Mouse (Mus musculus) hindbrain, embryonic 15.5 days (tissue): Measurements from ENCODE around the gene Rest. TPM values are rescaled to one million over a fixed set of nuclear protein-coding genes. Genes with fewer than 3 reads are reported as not detected.

Experiments used
- ATAC-seq: fragments of 200-750 bp; cut with Nextera tagmentation; 2 replicates; pipeline ENCODE4 v1.8.0; 2017; ENCODE audit warnings: low read depth, moderate number of reproducible peaks, moderate TSS enrichment; ENCODE audit not compliant: low FRiP score
- H3K27ac ChIP-seq: fragments of 300-500 bp; sonication (generic); replicated peaks from 2 replicates; pipeline ENCODE4 v1.5.1; 2015; ENCODE audit warnings: mild to moderate bottlenecking, inconsistent platforms
- H3K27me3 ChIP-seq: fragments of 300-500 bp; sonication (generic); 2 replicates; pipeline ENCODE4 v1.6.1; 2015; ENCODE audit warnings: control low read depth, inconsistent platforms
- H3K36me3 ChIP-seq: fragments of 300-500 bp; sonication (generic); 2 replicates; pipeline ENCODE4 v1.6.1; 2015; ENCODE audit warnings: control low read depth, inconsistent platforms
- H3K4me1 ChIP-seq: fragments of 300-500 bp; sonication (generic); replicated peaks from 2 replicates; pipeline ENCODE4 v1.6.1; 2015; ENCODE audit warnings: control low read depth, inconsistent platforms
- H3K4me2 ChIP-seq: fragments of 300-500 bp; sonication (generic); 2 replicates; pipeline ENCODE4 v1.6.1; 2015; ENCODE audit warnings: moderate library complexity, mild to moderate bottlenecking, inconsistent platforms
- H3K4me3 ChIP-seq: fragments of 300-500 bp; sonication (generic); 2 replicates; pipeline ENCODE4 v1.5.1; 2015; ENCODE audit warnings: mild to moderate bottlenecking, inconsistent platforms
- H3K9ac ChIP-seq: fragments of 300-500 bp; sonication (generic); 2 replicates; pipeline ENCODE4 v1.6.1; 2015; ENCODE audit warnings: inconsistent platforms
- H3K9me3 ChIP-seq: fragments of 300-500 bp; sonication (generic); 2 replicates; pipeline ENCODE4 v1.6.1; 2016; ENCODE audit warnings: control low read depth, inconsistent platforms
- WGBS: fragments of 180-500 bp; shearing (Covaris S2); methylation state at CpG from one replicate; pipeline ENCODE4 v1.1.7; 2015; 5-methylcytosine and 5-hydroxymethylcytosine counted together
- polyA plus RNA-seq: library from polyadenylated mRNA; unstranded; fragments of >200 nt; fragmentation: Nextera tagmentation; extraction: Ambion mirVana; gene quantifications from 2 replicates; pipeline ENCODE4 v1.2.1, GENCODE M21; 2015

Rest gene
- polyA plus RNA-seq, 1 experiment from 2014 or later = 7.1 TPM

- Histone ChIP-seq H3K36me3 (peaks cover 38% of the 10 kb centered on the region), H3K27me3 (no peaks in the 10 kb centered on the region), H3K27ac (no peak overlapping the region), H3K4me2 (no peak overlapping the region), H3K9me3 (no peaks in the 10 kb centered on the region), H3K9ac (no peak overlapping the region), H3K4me3 (no peak overlapping the region), H3K4me1 (no peaks in the 10 kb centered on the region)
- 88% methylated on average over 8 of the region's 8 CpGs for WGBS
- ATAC-seq = no peak
These were observed 24.4 kb downstream of the Rest start for GRCm38 (mm10) chr5:77289686-77290085.

- H3K9me3 ChIP-seq = no peaks in the 10 kb centered on the region
- no peak overlapping the region for H3K4me2 ChIP-seq
- no peaks in the 10 kb centered on the region for H3K4me1 ChIP-seq
- H3K27me3 ChIP-seq = no peaks in the 10 kb centered on the region
- no peak overlapping the region for H3K9ac ChIP-seq
- WGBS = 88% methylated on average over 2 of the region's 2 CpGs
- no peak for ATAC-seq
- H3K4me3 ChIP-seq = no peak overlapping the region
- H3K27ac ChIP-seq = no peak overlapping the region
- H3K36me3 ChIP-seq = peaks cover 39% of the 10 kb centered on the region
These were observed 25.3 kb downstream of the Rest start for GRCm38 (mm10) chr5:77290606-77291005.

GRCm38 (mm10) chr5:77292803-77293522 is 27.7 kb downstream of the Rest start:
- ATAC-seq = no peak
- H3K4me1 ChIP-seq = no peaks in the 10 kb centered on the region
- no peaks in the 10 kb centered on the region for H3K27me3 ChIP-seq
- H3K4me2 ChIP-seq = no peak overlapping the region
- WGBS = 94% methylated on average over 7 of the region's 7 CpGs
- no peak overlapping the region for H3K27ac ChIP-seq
- H3K4me3 ChIP-seq = no peak overlapping the region
- no peaks in the 10 kb centered on the region for H3K9me3 ChIP-seq
- no peak overlapping the region for H3K9ac ChIP-seq
- peaks cover 51% of the 10 kb centered on the region for H3K36me3 ChIP-seq

GRCm38 (mm10) chr5:77299486-77299885 is 34.2 kb downstream of the Rest start:
- ATAC-seq = no peak
- Histone ChIP-seq H3K4me2 (no peak overlapping the region), H3K27ac (no peak overlapping the region), H3K27me3 (no peaks in the 10 kb centered on the region), H3K4me3 (no peak overlapping the region), H3K9me3 (no peaks in the 10 kb centered on the region), H3K4me1 (no peaks in the 10 kb centered on the region), H3K9ac (no peak overlapping the region), H3K36me3 (peaks cover 54% of the 10 kb centered on the region)
- 95% methylated on average over 2 of the region's 2 CpGs for WGBS

- no peak overlapping the region for H3K9ac ChIP-seq
- no peaks in the 10 kb centered on the region for H3K4me1 ChIP-seq
- H3K36me3 ChIP-seq = peaks cover 59% of the 10 kb centered on the region
- no peak overlapping the region for H3K4me2 ChIP-seq
- no peaks in the 10 kb centered on the region for H3K9me3 ChIP-seq
- 96% methylated on average over 6 of the region's 6 CpGs for WGBS
- no peak for ATAC-seq
- H3K27me3 ChIP-seq = no peaks in the 10 kb centered on the region
- H3K4me3 ChIP-seq = no peak overlapping the region
- H3K27ac ChIP-seq = no peak overlapping the region
These were observed 36.1 kb downstream of the Rest start for GRCm38 (mm10) chr5:77301296-77301903.

- Histone ChIP-seq H3K4me1 (peaks cover 33% of the 10 kb centered on the region), H3K9ac (peak overlapping the region; percentile 88)
- WGBS = 85% methylated on average over 5 of the region's 5 CpGs
These were observed 42.7 kb downstream of the Rest start for GRCm38 (mm10) chr5:77307821-77308553.

GRCm38 (mm10) chr5:77309051-77309906 is 44.0 kb downstream of the Rest start:
- Histone ChIP-seq H3K27me3 (no peaks in the 10 kb centered on the region), H3K9me3 (no peaks in the 10 kb centered on the region), H3K4me1 (peaks cover 33% of the 10 kb centered on the region), H3K27ac (peak overlapping the region; percentile 94), H3K9ac (peak overlapping the region; percentile 88), H3K4me3 (peak overlapping the region; percentile 91), H3K36me3 (peaks cover 25% of the 10 kb centered on the region), H3K4me2 (peak overlapping the region; percentile 89)
- ATAC-seq = peak; percentile 7; the same call in 1 of the 2 replicates
- 0% methylated on average over 76 of the region's 76 CpGs for WGBS

More at GRCm38 (mm10) chr5:77307821-77308553, 42.7 kb downstream of the Rest start:
- Histone ChIP-seq H3K4me3 (peak overlapping the region; percentile 91), H3K9me3 (no peaks in the 10 kb centered on the region), H3K4me2 (peak overlapping the region; percentile 89), H3K27me3 (no peaks in the 10 kb centered on the region), H3K27ac (no peak overlapping the region), H3K36me3 (peaks cover 31% of the 10 kb centered on the region)
- ATAC-seq = no peak

- Histone ChIP-seq H3K27me3 (no peaks in the 10 kb centered on the region), H3K4me1 (peaks cover 33% of the 10 kb centered on the region), H3K9ac (peak within 1 kb of the TSS; percentile 88), H3K36me3 (peaks cover 26% of the 10 kb centered on the region), H3K9me3 (no peaks in the 10 kb centered on the region), H3K4me3 (peak within 1 kb of the TSS; percentile 91), H3K27ac (peak within 1 kb of the TSS; percentile 94), H3K4me2 (peak within 1 kb of the TSS; percentile 89)
- under 1% methylated on average over 84 of the region's 85 CpGs for WGBS
- peak; percentile 97 for ATAC-seq
These were observed 44.9 kb downstream of the Rest start, which contains the start of the genes Noa1 and Polr2b for GRCm38 (mm10) chr5:77309924-77310772. Gene Noa1, minus strand, starts transcription at chr5:77310084. Gene Polr2b, plus strand, starts transcription at chr5:77310147.

GRCm38 (mm10) chr5:77314206-77314605 is 48.9 kb downstream of the Rest start:
- H3K36me3 ChIP-seq = peaks cover 39% of the 10 kb centered on the region
- no peak for ATAC-seq
- H3K27me3 ChIP-seq = no peaks in the 10 kb centered on the region
- no peak overlapping the region for H3K4me2 ChIP-seq
- H3K27ac ChIP-seq = no peak overlapping the region
- no peak overlapping the region for H3K4me3 ChIP-seq
- no peaks in the 10 kb centered on the region for H3K9me3 ChIP-seq
- WGBS = 96% methylated on average over 4 of the region's 4 CpGs
- peaks cover 16% of the 10 kb centered on the region for H3K4me1 ChIP-seq
- H3K9ac ChIP-seq = no peak overlapping the region

GRCm38 (mm10) chr5:77314986-77315385 is 49.7 kb downstream of the Rest start:
- peaks cover 44% of the 10 kb centered on the region for H3K36me3 ChIP-seq
- no peak overlapping the region for H3K4me3 ChIP-seq
- H3K27me3 ChIP-seq = no peaks in the 10 kb centered on the region
- WGBS = 89% methylated on average over 6 of the region's 6 CpGs
- no peak overlapping the region for H3K27ac ChIP-seq
- H3K4me1 ChIP-seq = peaks cover 16% of the 10 kb centered on the region
- ATAC-seq = no peak
- no peaks in the 10 kb centered on the region for H3K9me3 ChIP-seq
- no peak overlapping the region for H3K9ac ChIP-seq
- H3K4me2 ChIP-seq = no peak overlapping the region

GRCm38 (mm10) chr5:77324936-77325335 is 59.6 kb downstream of the Rest start:
- H3K36me3 ChIP-seq = peaks cover 91% of the 10 kb centered on the region
- H3K4me1 ChIP-seq = no peaks in the 10 kb centered on the region
- H3K9me3 ChIP-seq = no peaks in the 10 kb centered on the region
- no peak overlapping the region for H3K4me2 ChIP-seq
- no peak for ATAC-seq
- WGBS = 95% methylated on average over 1 of the region's 1 CpGs
- no peak overlapping the region for H3K27ac ChIP-seq
- H3K4me3 ChIP-seq = no peak overlapping the region
- no peaks in the 10 kb centered on the region for H3K27me3 ChIP-seq
- H3K9ac ChIP-seq = no peak overlapping the region
